Mouse (Mus musculus): ENCODE results near the gene Got1.

GRCm38 (mm10) chr19:43521362-43521761 is 3.0 kb downstream of the Got1 start:
- TF ChIP-seq TAL1 (IDR thresholded peaks at IDR 0.05; ENCODE audit: low read length) = no peak
- TF ChIP-seq GATA1 (IDR thresholded peaks at IDR 0.05; ENCODE audit: low read length) = no peak
